Mouse (Mus musculus): ENCODE results near the gene Med23. TPM values are rescaled to one million over a fixed set of nuclear protein-coding genes. Genes with fewer than 3 reads are reported as not detected.
A peak's percentile ranks its signal among the peaks of the same experiment; 100 is the strongest.

Gene Med23
- polyA plus RNA-seq (2011; ENCODE audit: insufficient read length, low read depth, missing spikeins), result 26.2 and 32.6 TPM in 2 replicates

GRCm38 (mm10) chr10:24869760-24870290 lies at the start of gene Med23:
Gene Med23 (plus strand): TSS chr10:24869986.
- TF ChIP-seq POLR2A (IDR thresholded peaks at IDR 0.05; ENCODE audit: low read depth, low read length) (no peak; the same call in 1 of the 2 replicates), CTCF (IDR thresholded peaks at IDR 0.05; ENCODE audit: borderline replicate concordance, insufficient read depth, low read length) (peak; percentile 81)
- no peaks in the 10 kb centered on the region for H3K4me1 ChIP-seq (ENCODE audit: control insufficient read depth, insufficient read depth, low read length)
- no peak within 1 kb of the TSS for H3K27ac ChIP-seq (ENCODE audit: insufficient read depth, low read length)
- peak within 1 kb of the TSS; percentile 82 for H3K4me3 ChIP-seq (ENCODE audit: insufficient read depth, low read length)

GRCm38 (mm10) chr10:24821990-24822676 lies 47.7 kb upstream of the Med23 start:
- Histone ChIP-seq H3K27ac (ENCODE audit: insufficient read depth, low read length) (peak overlapping the region; percentile 70), H3K4me1 (ENCODE audit: control insufficient read depth, insufficient read depth, low read length) (peaks cover 13% of the 10 kb centered on the region)

DNA sequence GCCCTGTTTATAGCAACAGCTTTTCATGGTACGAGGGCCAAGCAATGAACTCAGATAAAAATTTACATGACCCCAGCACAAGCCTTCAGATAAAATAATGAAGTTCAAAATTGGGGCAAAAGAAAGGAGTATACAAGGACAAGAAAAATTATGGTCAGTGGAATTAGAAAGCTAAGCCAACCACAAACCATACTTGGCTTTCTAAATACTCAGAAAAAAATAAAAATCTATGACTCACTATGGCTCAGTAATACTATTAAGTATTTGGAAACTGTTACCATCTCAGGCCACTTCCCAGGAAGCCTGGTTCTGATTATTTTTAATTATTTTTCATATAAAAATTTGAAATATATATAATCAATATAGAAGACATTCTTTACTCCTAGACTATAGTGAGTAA lies 46.9 kb upstream of the Med23 start:
- TF ChIP-seq CTCF (IDR thresholded peaks at IDR 0.05; ENCODE audit: borderline replicate concordance, insufficient read depth, low read length) (no peak), POLR2A (IDR thresholded peaks at IDR 0.05; ENCODE audit: low read depth, low read length) (no peak)
- Histone ChIP-seq H3K27ac (ENCODE audit: insufficient read depth, low read length) (peak overlapping the region; percentile 70), H3K4me1 (ENCODE audit: control insufficient read depth, insufficient read depth, low read length) (peaks cover 13% of the 10 kb centered on the region), H3K4me3 (ENCODE audit: insufficient read depth, low read length) (no peak overlapping the region)

More at GRCm38 (mm10) chr10:24821990-24822676, 47.7 kb upstream of the Med23 start:
- H3K4me3 ChIP-seq (ENCODE audit: insufficient read depth, low read length), result no peak overlapping the region
- TF ChIP-seq POLR2A (IDR thresholded peaks at IDR 0.05; ENCODE audit: low read depth, low read length), result no peak
- TF ChIP-seq CTCF (IDR thresholded peaks at IDR 0.05; ENCODE audit: borderline replicate concordance, insufficient read depth, low read length), result no peak

GRCm38 (mm10) chr10:24823265-24823664 lies 46.5 kb upstream of the Med23 start:
- TF ChIP-seq CTCF (IDR thresholded peaks at IDR 0.05; ENCODE audit: borderline replicate concordance, insufficient read depth, low read length) (no peak), POLR2A (IDR thresholded peaks at IDR 0.05; ENCODE audit: low read depth, low read length) (no peak)
- H3K27ac ChIP-seq (ENCODE audit: insufficient read depth, low read length), result peak overlapping the region; percentile 93
- H3K4me1 ChIP-seq (ENCODE audit: control insufficient read depth, insufficient read depth, low read length), result peaks cover 13% of the 10 kb centered on the region
- H3K4me3 ChIP-seq (ENCODE audit: insufficient read depth, low read length), result no peak overlapping the region

GRCm38 (mm10) chr10:24823697-24824535 lies 45.9 kb upstream of the Med23 start:
- H3K4me3 ChIP-seq (ENCODE audit: insufficient read depth, low read length), result no peak overlapping the region
- H3K27ac ChIP-seq (ENCODE audit: insufficient read depth, low read length), result peak overlapping the region; percentile 93
- H3K4me1 ChIP-seq (ENCODE audit: control insufficient read depth, insufficient read depth, low read length), result peaks cover 13% of the 10 kb centered on the region
- no peak for TF ChIP-seq POLR2A (IDR thresholded peaks at IDR 0.05; ENCODE audit: low read depth, low read length)
- TF ChIP-seq CTCF (IDR thresholded peaks at IDR 0.05; ENCODE audit: borderline replicate concordance, insufficient read depth, low read length), result no peak

GRCm38 (mm10) chr10:24824621-24825020 lies 45.2 kb upstream of the Med23 start:
- Histone ChIP-seq H3K27ac (ENCODE audit: insufficient read depth, low read length) (no peak overlapping the region), H3K4me3 (ENCODE audit: insufficient read depth, low read length) (no peak overlapping the region), H3K4me1 (ENCODE audit: control insufficient read depth, insufficient read depth, low read length) (peaks cover 9% of the 10 kb centered on the region)
- TF ChIP-seq POLR2A (IDR thresholded peaks at IDR 0.05; ENCODE audit: low read depth, low read length) (no peak), CTCF (IDR thresholded peaks at IDR 0.05; ENCODE audit: borderline replicate concordance, insufficient read depth, low read length) (no peak)

GRCm38 (mm10) chr10:24825456-24826081 lies 44.2 kb upstream of the Med23 start:
- Histone ChIP-seq H3K4me1 (ENCODE audit: control insufficient read depth, insufficient read depth, low read length) (peaks cover 9% of the 10 kb centered on the region), H3K4me3 (ENCODE audit: insufficient read depth, low read length) (no peak overlapping the region), H3K27ac (ENCODE audit: insufficient read depth, low read length) (no peak overlapping the region)
- TF ChIP-seq CTCF (IDR thresholded peaks at IDR 0.05; ENCODE audit: borderline replicate concordance, insufficient read depth, low read length), result no peak
- TF ChIP-seq POLR2A (IDR thresholded peaks at IDR 0.05; ENCODE audit: low read depth, low read length), result no peak

DNA sequence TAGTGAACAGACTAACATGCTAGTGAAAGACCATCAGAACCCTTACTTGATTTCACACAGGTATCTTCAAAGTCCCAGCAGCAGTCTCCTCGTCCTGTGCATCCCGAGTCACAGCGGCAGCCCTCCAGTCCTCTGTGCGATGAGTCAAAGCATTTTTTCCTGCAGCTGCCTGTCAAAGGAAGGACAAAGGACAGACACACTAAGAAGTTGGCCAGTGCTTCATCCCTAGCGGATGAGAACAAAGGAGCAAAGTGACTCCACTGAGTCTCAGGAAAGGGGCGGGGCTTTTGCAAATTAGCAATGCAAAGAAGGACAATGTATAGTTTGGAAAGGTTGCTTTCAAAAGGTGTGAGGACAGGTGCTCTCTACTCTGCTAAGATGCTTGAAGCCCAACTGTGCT lies 43.7 kb upstream of the Med23 start:
- no peak overlapping the region for H3K27ac ChIP-seq (ENCODE audit: insufficient read depth, low read length)
- H3K4me3 ChIP-seq (ENCODE audit: insufficient read depth, low read length), result no peak overlapping the region
- TF ChIP-seq CTCF (IDR thresholded peaks at IDR 0.05; ENCODE audit: borderline replicate concordance, insufficient read depth, low read length) (no peak), POLR2A (IDR thresholded peaks at IDR 0.05; ENCODE audit: low read depth, low read length) (no peak)
- H3K4me1 ChIP-seq (ENCODE audit: control insufficient read depth, insufficient read depth, low read length), result peaks cover 9% of the 10 kb centered on the region

DNA sequence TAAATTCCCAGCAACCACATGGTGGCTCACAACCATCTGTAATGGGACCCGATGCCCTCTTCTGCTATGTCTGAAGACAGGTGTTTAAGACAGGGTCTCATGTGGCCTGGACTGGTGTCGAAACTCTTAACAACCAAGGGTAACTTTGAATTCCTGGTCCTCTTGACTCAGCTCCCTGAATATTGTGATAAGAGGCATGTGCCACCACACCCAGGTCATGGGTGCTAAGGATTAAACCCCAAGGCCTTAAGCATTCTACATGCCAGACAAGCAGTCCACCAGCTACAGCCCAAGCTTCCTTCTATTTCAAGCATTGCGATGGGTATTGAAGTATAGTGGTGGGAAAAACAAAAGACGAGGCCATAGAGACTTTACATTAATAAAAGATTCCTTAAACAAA lies 41.6 kb upstream of the Med23 start:
- TF ChIP-seq POLR2A (IDR thresholded peaks at IDR 0.05; ENCODE audit: low read depth, low read length) (no peak), CTCF (IDR thresholded peaks at IDR 0.05; ENCODE audit: borderline replicate concordance, insufficient read depth, low read length) (no peak)

More for the DNA sequence above, 41.6 kb upstream of the Med23 start:
- Histone ChIP-seq H3K27ac (ENCODE audit: insufficient read depth, low read length) (no peak overlapping the region), H3K4me1 (ENCODE audit: control insufficient read depth, insufficient read depth, low read length) (peaks cover 6% of the 10 kb centered on the region), H3K4me3 (ENCODE audit: insufficient read depth, low read length) (no peak overlapping the region)

All from embryonic fibroblast, embryonic 13.5 days (primary cell).